Mouse (Mus musculus) kidney, postnatal 10 days (tissue): ENCODE results near the gene Unc13d.
"Not testable (repeated sequence)": the region's sequence is repeated elsewhere in the genome, so short reads cannot be mapped to it uniquely, and the experiment has no call there.

ENCODE experiments used
- DNase-seq: peaks from one replicate; pipeline ENCODE4 v3.0.0; 2021; ENCODE audit warnings: mixed read lengths

The Unc13d gene

GRCm38 (mm10) chr11:116019976-116020411, 57.8 kb downstream of the Unc13d start:
- no peak for DNase-seq

GRCm38 (mm10) chr11:116019360-116019791, 58.4 kb downstream of the Unc13d start:
- DNase-seq: no peak

DNA sequence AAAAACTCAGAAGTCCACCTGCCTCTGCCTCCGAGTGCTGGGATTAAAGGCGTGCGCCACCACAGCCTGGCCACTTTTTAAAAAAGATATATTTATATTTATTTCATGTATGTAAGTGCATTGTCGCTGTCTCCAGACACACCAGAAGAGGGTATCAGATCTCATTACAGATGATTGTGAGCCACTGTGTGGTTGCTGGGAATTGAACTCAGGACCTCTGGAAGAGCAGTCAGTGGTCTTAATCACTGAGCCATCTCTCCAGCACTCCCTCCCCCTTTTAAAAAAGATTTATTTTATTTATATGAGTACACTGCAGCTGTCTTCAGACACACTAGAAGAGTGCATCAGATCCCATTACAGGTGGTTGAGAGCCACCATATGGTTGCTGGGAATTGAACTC, 58.9 kb downstream of the Unc13d start:
- DNase-seq: not testable (repeated sequence)

DNA sequence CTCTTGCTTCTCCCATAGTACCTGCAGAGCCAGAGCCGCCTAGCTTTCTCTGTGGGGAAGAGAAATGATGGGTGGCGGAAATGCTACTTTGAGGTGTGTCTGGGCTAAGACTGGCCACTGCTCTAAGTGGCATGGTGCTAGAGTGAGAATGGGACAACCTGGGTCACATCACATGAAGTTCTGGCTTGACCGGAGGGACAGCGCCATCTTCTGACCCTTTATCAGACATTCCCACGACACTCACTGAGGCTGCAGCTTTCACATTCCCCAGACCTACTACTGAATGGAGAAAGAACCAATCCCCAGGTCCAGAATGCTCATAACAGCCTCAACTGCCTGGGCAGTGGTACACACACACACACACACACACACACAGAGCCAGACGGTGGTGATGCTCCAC, 59.7 kb downstream of the Unc13d start:
- DNase-seq: peak; percentile 64

- DNase-seq: no peak
Measured at GRCm38 (mm10) chr11:116014821-116015220, 62.9 kb downstream of the Unc13d start.

DNA sequence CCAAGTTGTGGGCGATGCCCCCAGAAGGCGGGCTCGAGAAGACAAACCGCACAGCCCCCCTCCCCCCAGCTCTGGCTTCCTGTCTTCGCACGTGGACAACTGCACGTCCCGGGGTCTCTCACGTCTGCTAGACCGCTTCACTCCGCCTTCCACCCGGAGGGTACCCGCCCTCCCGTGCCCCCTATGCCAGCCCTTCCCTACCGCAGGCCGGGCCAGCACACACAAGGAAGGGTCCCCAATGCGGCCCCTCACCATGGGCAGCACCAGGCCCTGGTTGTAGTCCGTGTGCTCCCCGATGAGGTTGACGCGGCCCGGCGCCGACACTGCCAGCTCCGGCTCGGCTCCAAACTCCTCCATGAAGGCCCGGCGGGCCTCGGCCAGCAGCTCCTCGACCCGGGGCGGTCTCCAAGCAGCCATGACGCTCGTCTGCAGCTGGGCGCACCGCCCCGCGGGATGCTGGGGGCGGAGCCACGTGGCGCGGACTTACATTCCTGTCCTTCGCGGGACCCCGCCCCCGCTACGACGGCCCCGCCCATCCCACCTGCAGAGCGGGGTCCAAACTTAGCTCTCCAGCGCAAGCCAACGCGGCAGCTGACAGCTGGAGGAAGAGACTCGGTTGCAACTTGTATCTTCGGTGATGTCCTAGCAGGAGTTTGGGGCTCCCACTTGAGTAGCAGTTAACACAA, 65.4 kb downstream of the Unc13d start, which contains the start of gene Galk1:
TSS of gene Galk1 (minus strand) at position 458 of the 686 bp plus-strand sequence.
- DNase-seq: peak; percentile 97
